Mouse (Mus musculus) testis, adult 10 weeks (tissue): ENCODE results near the gene Zmpste24. TPM values are rescaled to one million over a fixed set of nuclear protein-coding genes. Genes with fewer than 3 reads are reported as not detected.

Experiments
- polyA plus RNA-seq: library from polyadenylated mRNA; stranded (reverse); fragments of 350-450 nt; fragmentation: Illumina TruSeq; extraction: RNeasy Lipid Tissue Mini Kit (QIAGEN cat#74804); gene quantifications from one replicate; pipeline ENCODE4 v1.2.3, GENCODE M21; 2014; ENCODE audit warnings: low read depth, low replicate concordance

Zmpste24 gene
- polyA plus RNA-seq = 28.0 TPM

DNA sequence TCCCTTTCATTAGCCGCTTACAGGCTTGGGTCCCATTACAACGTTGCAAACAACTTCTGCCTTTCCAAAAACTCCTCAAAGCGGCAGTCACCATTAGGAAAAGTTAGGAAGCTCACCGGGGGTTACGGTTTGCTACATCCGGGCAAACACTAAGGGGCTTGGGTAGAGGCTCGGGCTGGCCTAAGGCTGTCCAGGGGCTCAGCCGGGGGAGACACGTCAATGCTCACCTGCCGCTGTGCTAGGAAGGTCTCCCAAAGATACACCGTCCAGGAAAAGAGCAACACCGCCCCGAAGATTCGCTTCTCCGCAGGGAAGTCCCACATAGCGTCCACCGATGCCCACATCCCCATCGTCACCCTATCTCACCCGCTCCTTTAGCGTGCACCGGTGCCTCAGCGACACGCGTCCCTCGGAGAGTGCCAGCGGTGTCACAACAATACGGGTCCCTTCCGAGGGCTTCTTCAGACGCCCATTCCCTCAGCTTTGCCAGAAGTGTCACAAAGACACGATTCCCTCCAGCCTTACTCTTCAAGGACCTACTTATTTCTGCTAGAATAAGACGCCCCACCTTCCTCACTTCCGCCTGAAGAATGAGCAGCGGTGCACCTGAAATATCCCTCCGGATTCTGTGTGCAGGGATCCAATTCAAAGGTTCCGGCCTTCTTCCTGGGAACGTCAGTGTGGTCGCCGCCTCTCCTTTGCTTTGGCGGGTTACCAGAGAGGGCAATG is at the start of gene Zmpste24:
Zmpste24 (minus strand) TSS at position 592 of the 729 bp plus-strand sequence.

DNA sequence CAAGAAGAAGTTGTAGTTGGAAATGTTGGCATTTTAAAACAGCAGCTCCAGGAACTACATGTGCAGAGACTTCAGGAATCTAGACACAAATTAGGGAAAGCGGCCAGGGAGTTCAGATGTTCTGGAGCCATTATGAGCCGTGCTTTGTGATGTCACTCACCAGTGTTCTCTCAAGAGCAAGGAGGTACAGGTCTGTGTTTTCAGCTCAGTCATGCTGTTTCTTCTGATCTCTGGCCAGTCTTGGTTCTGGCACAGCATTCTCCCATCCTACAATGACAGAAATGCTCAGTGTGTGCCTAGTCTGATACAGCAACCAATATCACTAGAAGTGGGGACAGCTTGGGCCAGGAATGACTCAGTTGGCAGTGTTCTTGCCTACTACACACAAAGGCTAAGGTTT is 11.1 kb upstream of the Zmpste24 start, which contains the start of gene Tmco2:
Tmco2 (minus strand) TSS at position 101 of the 400 bp plus-strand sequence.

DNA sequence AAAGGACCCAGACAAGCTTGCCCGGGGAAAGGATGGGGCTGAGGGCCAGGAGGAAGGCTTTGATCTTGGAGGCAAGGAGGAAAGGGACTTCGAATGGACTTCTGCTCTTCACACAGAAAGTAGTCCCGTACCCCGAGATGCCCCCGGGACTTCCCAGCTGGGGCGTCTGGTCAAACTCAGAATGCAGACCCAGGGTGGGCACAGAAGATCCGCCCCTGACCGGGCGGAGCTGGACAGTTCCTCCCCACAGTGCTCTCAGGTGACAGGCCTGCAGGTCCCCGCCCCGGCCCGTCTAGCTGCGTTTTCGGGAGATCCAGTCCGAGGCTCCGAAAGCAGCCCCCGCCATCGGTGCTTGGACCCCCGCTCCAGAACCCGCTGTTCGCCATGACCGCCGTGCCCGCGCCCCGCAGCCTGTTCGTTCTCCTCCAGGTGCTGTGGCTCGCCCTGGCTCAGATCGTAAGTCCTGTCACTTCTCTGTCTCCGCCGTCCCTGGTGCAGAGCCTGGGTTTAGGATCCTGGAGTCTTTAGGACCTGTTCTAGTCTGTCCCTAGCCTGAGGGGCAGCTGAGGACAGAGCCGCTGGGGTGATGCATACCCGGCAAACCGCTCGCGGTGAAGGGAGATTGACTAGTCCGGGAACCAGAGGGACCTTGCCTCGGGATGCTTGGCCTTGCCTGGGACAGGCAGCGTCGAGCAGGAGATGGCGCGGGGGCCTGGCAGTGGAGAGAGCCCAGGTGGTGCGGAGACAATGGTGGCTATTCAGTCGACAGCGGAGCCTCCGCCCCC is 58.5 kb downstream of the Zmpste24 start, which contains the start of gene Col9a2:
Col9a2 (plus strand) TSS at position 55 of the 785 bp plus-strand sequence.

DNA sequence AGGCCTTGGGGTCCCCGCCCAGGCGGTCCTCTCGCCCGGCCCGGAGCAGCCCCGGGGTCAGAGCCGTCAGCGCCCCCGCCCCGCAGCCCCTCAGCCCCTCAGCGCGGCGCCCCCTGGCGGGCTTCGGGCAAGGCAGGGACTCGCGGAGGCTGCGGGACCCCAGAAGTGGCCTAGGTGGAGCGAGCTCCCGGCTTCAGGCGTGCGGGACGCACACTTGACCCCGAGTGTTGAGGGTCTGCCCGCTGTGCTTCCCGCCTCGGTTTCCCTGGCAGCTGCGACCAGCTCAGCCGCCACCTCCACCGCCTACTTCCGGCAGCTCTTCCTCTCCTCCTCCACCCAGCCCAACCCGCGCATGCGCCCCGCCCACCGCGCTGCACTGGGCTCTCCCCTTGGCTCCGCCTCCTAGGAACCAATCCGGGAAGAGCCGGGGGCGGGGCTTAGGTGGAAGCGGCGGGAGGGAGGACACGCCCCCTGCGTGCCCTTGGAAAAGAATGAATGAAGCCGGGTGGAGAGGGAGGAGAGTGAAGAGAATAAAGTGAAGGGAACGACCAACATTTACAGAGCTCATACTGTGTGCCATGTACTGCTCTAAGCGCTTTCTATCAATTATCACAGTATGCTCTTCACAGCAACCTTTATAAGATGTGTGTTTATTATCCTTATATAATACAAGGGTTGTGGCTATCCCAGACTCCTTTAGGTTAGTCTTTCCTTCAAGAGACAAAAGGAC is 80.9 kb downstream of the Zmpste24 start, which contains the start of gene Smap2:
Smap2 (minus strand) TSS at position 320 of the 730 bp plus-strand sequence.

Other genes starting within 250 kb of the Zmpste24 start
- 0.95 TPM for gene Rims3, start 243.4 kb downstream of the Zmpste24 start, polyA plus RNA-seq
- gene Exo5, start 173.2 kb downstream of the Zmpste24 start, polyA plus RNA-seq = 6.2 TPM
- 2.3 TPM for gene Zfp69, start 146.5 kb downstream of the Zmpste24 start, polyA plus RNA-seq
- gene Smap2, start 81.0 kb downstream of the Zmpste24 start, polyA plus RNA-seq = 26.4 TPM
- gene Col9a2, start 58.9 kb downstream of the Zmpste24 start, polyA plus RNA-seq = not detected
- gene Tmco2, start 11.0 kb upstream of the Zmpste24 start, polyA plus RNA-seq = 1,184 TPM
- 35.6 TPM for gene Rlf, start 116.8 kb upstream of the Zmpste24 start, polyA plus RNA-seq
- 1.3 TPM for gene Gm12888, start 226.7 kb upstream of the Zmpste24 start, polyA plus RNA-seq